Mouse (Mus musculus): ENCODE measurements around the gene Gm7030. TPM values are rescaled to one million over a fixed set of nuclear protein-coding genes. Genes with fewer than 3 reads are reported as not detected.
"Not testable (repeated sequence)": the region's sequence is repeated elsewhere in the genome, so short reads cannot be mapped to it uniquely, and the experiment has no call there.

Gm7030 gene
- polyA plus RNA-seq (2015; fragmentation: Nextera tagmentation; extraction: Ambion mirVana), result not detected in 2 replicates

- H3K4me3 ChIP-seq (replicated peaks); H3K9ac ChIP-seq; H3K27ac ChIP-seq; H3K36me3 ChIP-seq; H3K9me3 ChIP-seq (replicated peaks); ATAC-seq (replicated peaks; ENCODE audit: low FRiP score); H3K4me1 ChIP-seq; H3K4me2 ChIP-seq: not testable (repeated sequence)
- H3K27me3 ChIP-seq, result peaks cover 44% of the 10 kb centered on the region
- WGBS, result 27% methylated on average over 28 of the region's 28 CpGs
Measured at GRCm38 (mm10) chr17:36128968-36129817, at the start of gene Gm7030. Gene Gm7030, minus strand, starts transcription at chr17:36129425.

GRCm38 (mm10) chr17:36178938-36179337 lies 49.7 kb upstream of the Gm7030 start:
- WGBS, result under 1% methylated on average over 40 of the region's 40 CpGs
- H3K27me3 ChIP-seq, result peaks cover 47% of the 10 kb centered on the region
- peak overlapping the region; percentile 73 for H3K4me2 ChIP-seq
- H3K4me3 ChIP-seq (replicated peaks), result peak overlapping the region; percentile 42
- not testable (repeated sequence) for H3K9me3 ChIP-seq (replicated peaks); H3K27ac ChIP-seq; H3K9ac ChIP-seq; H3K4me1 ChIP-seq; H3K36me3 ChIP-seq
- ATAC-seq (replicated peaks; ENCODE audit: low FRiP score), result peak; percentile 73

GRCm38 (mm10) chr17:36176132-36176531 lies 46.9 kb upstream of the Gm7030 start:
- H3K27me3 ChIP-seq, result peaks cover 35% of the 10 kb centered on the region
- H3K4me2 ChIP-seq; H3K4me1 ChIP-seq; H3K27ac ChIP-seq; ATAC-seq (replicated peaks; ENCODE audit: low FRiP score); H3K4me3 ChIP-seq (replicated peaks); H3K9me3 ChIP-seq (replicated peaks); H3K36me3 ChIP-seq; H3K9ac ChIP-seq: not testable (repeated sequence)
- no CpG with 5 or more reads among the region's 2 CpGs for WGBS

- no peak overlapping the region for H3K4me2 ChIP-seq
- no peak for ATAC-seq (replicated peaks; ENCODE audit: low FRiP score)
Measured at GRCm38 (mm10) chr17:36170287-36170814, 41.1 kb upstream of the Gm7030 start.

GRCm38 (mm10) chr17:36169753-36170152 lies 40.5 kb upstream of the Gm7030 start:
- Histone ChIP-seq H3K27me3 (peaks cover 71% of the 10 kb centered on the region), H3K4me2 (no peak overlapping the region), H3K4me1 (peaks cover 11% of the 10 kb centered on the region), H3K9ac (no peak overlapping the region), H3K27ac (no peak overlapping the region), H3K9me3 (replicated peaks) (no peaks in the 10 kb centered on the region), H3K36me3 (no peaks in the 10 kb centered on the region), H3K4me3 (replicated peaks) (no peak overlapping the region)
- ATAC-seq (replicated peaks; ENCODE audit: low FRiP score), result no peak

More at GRCm38 (mm10) chr17:36170287-36170814, 41.1 kb upstream of the Gm7030 start:
- 67% methylated on average over 1 of the region's 1 CpGs for WGBS
- no peaks in the 10 kb centered on the region for H3K9me3 ChIP-seq (replicated peaks)
- H3K4me1 ChIP-seq, result peaks cover 11% of the 10 kb centered on the region
- H3K27ac ChIP-seq, result no peak overlapping the region
- H3K9ac ChIP-seq, result no peak overlapping the region
- peaks cover 65% of the 10 kb centered on the region for H3K27me3 ChIP-seq
- H3K36me3 ChIP-seq, result no peaks in the 10 kb centered on the region
- no peak overlapping the region for H3K4me3 ChIP-seq (replicated peaks)

GRCm38 (mm10) chr17:36169094-36169493 lies 39.9 kb upstream of the Gm7030 start:
- H3K36me3 ChIP-seq; ATAC-seq (replicated peaks; ENCODE audit: low FRiP score); H3K9ac ChIP-seq; H3K4me2 ChIP-seq; H3K9me3 ChIP-seq (replicated peaks); H3K4me3 ChIP-seq (replicated peaks); H3K27ac ChIP-seq: not testable (repeated sequence)
- Histone ChIP-seq H3K4me1 (peaks cover 11% of the 10 kb centered on the region), H3K27me3 (peaks cover 76% of the 10 kb centered on the region)
- WGBS, result 63% methylated on average over 1 of the region's 1 CpGs

GRCm38 (mm10) chr17:36168039-36168652 lies 38.9 kb upstream of the Gm7030 start, which contains the start of gene Gm8909:
Gene Gm8909, minus strand, starts transcription at chr17:36168537.
- Histone ChIP-seq H3K4me2 (peak within 1 kb of the TSS; percentile 59), H3K27ac (no peak within 1 kb of the TSS), H3K9ac (no peak within 1 kb of the TSS), H3K4me1 (peaks cover 11% of the 10 kb centered on the region), H3K27me3 (peaks cover 83% of the 10 kb centered on the region), H3K9me3 (replicated peaks) (no peaks in the 10 kb centered on the region), H3K4me3 (replicated peaks) (peak within 1 kb of the TSS; percentile 38), H3K36me3 (no peaks in the 10 kb centered on the region)
- under 1% methylated on average over 61 of the region's 63 CpGs for WGBS
- no peak for ATAC-seq (replicated peaks; ENCODE audit: low FRiP score)

GRCm38 (mm10) chr17:36167306-36168038 lies 38.2 kb upstream of the Gm7030 start:
- H3K9ac ChIP-seq, result no peak overlapping the region
- H3K27me3 ChIP-seq, result peaks cover 88% of the 10 kb centered on the region
- peak overlapping the region; percentile 38 for H3K4me3 ChIP-seq (replicated peaks)
- peak overlapping the region; percentile 59 for H3K4me2 ChIP-seq
- H3K27ac ChIP-seq, result no peak overlapping the region
- ATAC-seq (replicated peaks; ENCODE audit: low FRiP score), result no peak
- WGBS, result 2% methylated on average over 50 of the region's 51 CpGs
- no peaks in the 10 kb centered on the region for H3K9me3 ChIP-seq (replicated peaks)
- peaks cover 11% of the 10 kb centered on the region for H3K4me1 ChIP-seq
- no peaks in the 10 kb centered on the region for H3K36me3 ChIP-seq

- H3K9ac ChIP-seq; H3K4me2 ChIP-seq; ATAC-seq (replicated peaks; ENCODE audit: low FRiP score); H3K9me3 ChIP-seq (replicated peaks); H3K27ac ChIP-seq; H3K36me3 ChIP-seq; H3K4me3 ChIP-seq (replicated peaks): not testable (repeated sequence)
- H3K27me3 ChIP-seq, result peaks cover 91% of the 10 kb centered on the region
- H3K4me1 ChIP-seq, result peaks cover 11% of the 10 kb centered on the region
- WGBS, result 17% methylated on average over 2 of the region's 2 CpGs
Measured at GRCm38 (mm10) chr17:36166901-36167300, 37.7 kb upstream of the Gm7030 start.

- no peaks in the 10 kb centered on the region for H3K36me3 ChIP-seq
- H3K4me1 ChIP-seq, result peaks cover 9% of the 10 kb centered on the region; the same call in 1 of the 2 replicates
- WGBS, result 2% methylated on average over 56 of the region's 56 CpGs
- no peaks in the 10 kb centered on the region for H3K9me3 ChIP-seq (replicated peaks)
- H3K27me3 ChIP-seq, result peaks cover 91% of the 10 kb centered on the region
- H3K9ac ChIP-seq, result no peak overlapping the region
- ATAC-seq (replicated peaks; ENCODE audit: low FRiP score), result 0 out of 2 replicates have a peak, but pooled peaks have one; percentile 15
- peak overlapping the region; percentile 18 for H3K4me3 ChIP-seq (replicated peaks)
- H3K27ac ChIP-seq, result no peak overlapping the region
- H3K4me2 ChIP-seq, result peak overlapping the region; percentile 43
Measured at GRCm38 (mm10) chr17:36161129-36162051, 32.2 kb upstream of the Gm7030 start.

- H3K9ac ChIP-seq; H3K4me1 ChIP-seq; H3K9me3 ChIP-seq (replicated peaks); ATAC-seq (replicated peaks; ENCODE audit: low FRiP score); H3K27ac ChIP-seq; H3K36me3 ChIP-seq: not testable (repeated sequence)
- 11% methylated on average over 11 of the region's 11 CpGs for WGBS
- peak overlapping the region; percentile 36; the same call in 1 of the 2 replicates for H3K4me3 ChIP-seq (replicated peaks)
- H3K27me3 ChIP-seq, result peaks cover 91% of the 10 kb centered on the region
- peak overlapping the region; percentile 60 for H3K4me2 ChIP-seq
Measured at GRCm38 (mm10) chr17:36158264-36158663, 29.0 kb upstream of the Gm7030 start.

All from kidney, embryonic 15.5 days (tissue).